Mouse (Mus musculus) brain, embryonic 14.5 days (tissue): ENCODE results near the gene Gm15293. TPM values are rescaled to one million over a fixed set of nuclear protein-coding genes. Genes with fewer than 3 reads are reported as not detected.
"Not testable (repeated sequence)": the region's sequence is repeated elsewhere in the genome, so short reads cannot be mapped to it uniquely, and the experiment has no call there.

Source experiments
- DNase-seq: peaks from one replicate; pipeline ENCODE4 v3.0.0-alpha.2; 2011; ENCODE audit warnings: low read depth
- polyA plus RNA-seq: library from polyadenylated mRNA; depleted of rRNA; stranded (reverse); fragments of >200 nt; gene quantifications from 2 replicates; pipeline ENCODE4 v1.2.3, GENCODE M21; 2012; rRNA removed

The Gm15293 gene
- polyA plus RNA-seq, result not detected in 2 replicates

DNA sequence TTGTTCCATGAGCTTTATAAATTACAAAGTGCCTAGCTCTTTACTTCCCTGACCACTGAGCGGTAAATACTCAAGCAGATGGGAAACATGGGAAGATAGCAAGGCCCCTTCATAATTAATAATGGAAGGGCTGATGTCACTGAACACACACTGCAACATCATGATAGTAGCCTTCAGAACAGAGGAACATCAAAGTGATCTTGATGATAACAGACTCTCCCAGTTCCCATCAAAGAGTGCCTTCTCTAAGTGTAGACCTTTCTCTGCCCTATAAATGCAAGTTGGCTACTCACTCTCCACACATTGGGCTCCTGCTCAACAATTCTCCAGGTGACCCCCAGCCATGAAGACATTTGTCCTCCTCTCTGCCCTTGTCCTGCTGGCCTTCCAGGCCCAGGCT lies at the start of gene Gm15293:
Gm15293 (plus strand) TSS at position 301 of the 400 bp plus-strand sequence.
- DNase-seq, result not testable (repeated sequence)

DNA sequence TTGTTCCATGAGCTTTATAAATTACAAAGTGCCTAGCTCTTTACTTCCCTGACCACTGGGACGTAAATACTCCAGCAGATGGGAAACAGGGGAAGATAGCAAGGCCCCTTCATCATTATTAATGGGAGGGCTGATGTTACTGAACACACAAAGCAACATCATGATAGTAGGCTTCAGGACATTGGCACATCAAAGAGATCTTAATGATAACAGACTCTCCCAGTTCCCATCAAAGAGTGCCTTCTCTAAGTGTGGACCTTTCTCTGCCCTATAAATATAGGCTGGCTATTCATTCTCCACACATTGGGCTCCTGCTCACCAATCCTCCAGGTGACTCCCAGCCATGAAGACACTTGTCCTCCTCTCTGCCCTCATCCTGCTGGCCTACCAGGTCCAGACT lies 39.4 kb upstream of the Gm15293 start, which contains the start of gene Defa22:
Defa22 (plus strand) TSS at position 301 of the 400 bp plus-strand sequence.
- DNase-seq, result not testable (repeated sequence)

DNA sequence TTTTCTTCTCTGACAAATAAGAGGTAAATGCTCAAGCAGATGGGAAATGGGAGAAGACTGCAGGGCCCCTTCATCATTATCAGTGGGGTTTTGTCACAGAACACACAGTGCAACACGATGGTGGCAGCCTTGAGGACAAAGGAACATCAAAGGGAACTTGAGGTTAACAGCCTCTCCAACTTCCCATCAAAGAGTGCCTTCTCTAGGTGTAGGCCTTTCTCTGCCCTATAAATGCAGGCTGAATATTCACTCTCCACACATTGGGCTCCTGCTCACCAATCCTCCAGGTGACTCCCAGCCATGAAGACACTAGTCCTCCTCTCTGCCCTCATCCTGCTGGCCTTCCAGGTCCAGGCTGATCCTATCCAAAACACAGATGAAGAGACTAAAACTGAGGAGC lies 10.0 kb upstream of the Gm15293 start, which contains the start of gene Defa31:
Defa31 (plus strand) TSS at position 301 of the 400 bp plus-strand sequence.
- not testable (repeated sequence) for DNase-seq

Other genes with a start within 250 kb of the Gm15293 start
- not detected in 2 replicates for gene Defa21, start 176.0 kb upstream of the Gm15293 start, polyA plus RNA-seq
- not detected in 2 replicates for gene Defa23, start 146.5 kb upstream of the Gm15293 start, polyA plus RNA-seq
- not detected in 2 replicates for gene Defa35, start 136.5 kb upstream of the Gm15293 start, polyA plus RNA-seq
- gene Defa25, start 117.1 kb upstream of the Gm15293 start, polyA plus RNA-seq, result not detected in 2 replicates
- gene Gm14851, start 105.5 kb upstream of the Gm15293 start, polyA plus RNA-seq, result not detected in 2 replicates
- not detected in 2 replicates for gene Defa30, start 66.9 kb upstream of the Gm15293 start, polyA plus RNA-seq
- gene Defa22, start 39.3 kb upstream of the Gm15293 start, polyA plus RNA-seq, result 0.35 TPM in 1 of 2 replicates, not detected in the other
- gene Defa31, start 9.9 kb upstream of the Gm15293 start, polyA plus RNA-seq, result not detected in 2 replicates
- not detected in 2 replicates for gene Gm15292, start 48.2 kb downstream of the Gm15293 start, polyA plus RNA-seq
- not detected in 2 replicates for gene Defa27, start 114.0 kb downstream of the Gm15293 start, polyA plus RNA-seq
- gene Defa29, start 125.5 kb downstream of the Gm15293 start, polyA plus RNA-seq, result not detected in 2 replicates
- gene Defa2, start 177.0 kb downstream of the Gm15293 start, polyA plus RNA-seq, result not detected in 2 replicates
- gene Defa33, start 190.2 kb downstream of the Gm15293 start, polyA plus RNA-seq, result not detected in 2 replicates
- gene Defa36, start 225.8 kb downstream of the Gm15293 start, polyA plus RNA-seq, result not detected in 2 replicates